Comparison of ENCODE assay signal across 10 mouse cellular contexts in genomic region chr19:44655719-44656118, GRCm38 (mm10).
DNase-seq lines count a peak whose midpoint lies in the region; ATAC-seq lines count a peak whose summit lies in the region.
"Had no signal": no experiment of that assay in that cellular context is flagged by ENCODE, and none has a peak within 500 bp of the region (broad histone marks: within the 10 kb centered on the region; RNA-seq: fewer than 3 reads in every experiment).

No protein-coding gene starts in this region.

- ATAC-seq in hindbrain, embryonic 15.5 days (ENCODE audit: low FRiP score, low read depth): 0 out of 2 replicates have a peak, but pooled peaks have one; percentile 38

- H3K9ac ChIP-seq in hindbrain, embryonic 15.5 days: no peak overlapping the region
- H3K9ac ChIP-seq: heart, embryonic 13.5 days had no signal

- H3K27me3 ChIP-seq in hindbrain, embryonic 15.5 days: peaks cover 42% of the 10 kb centered on the region

- H3K27ac ChIP-seq in hindbrain, embryonic 15.5 days (replicated peaks): no peak overlapping the region
- H3K27ac ChIP-seq: heart, embryonic 13.5 days had no signal

- 2% methylated on average over 6 of the region's 6 CpGs for WGBS in hindbrain, embryonic 15.5 days

- peak; percentile 17 for DNase-seq in adrenal gland, adult 2 months
- DNase-seq in adrenal gland, postnatal 4 days (ENCODE audit: low spot score in 2 of 2): no peak
- DNase-seq in ovary, postnatal 10 days (ENCODE audit: low spot score): peak; percentile 9
- no peak for DNase-seq in ovary, adult 18-20 months (ENCODE audit: low spot score)
- DNase-seq in embryo, embryonic 10.5 days (ENCODE audit: low spot score): peak; percentile 82
- peak; percentile 6 for DNase-seq in lung, postnatal 36 days
- no peak for DNase-seq in thymus, postnatal 10 days (ENCODE audit: low spot score in 2 of 2)

- no peaks in the 10 kb centered on the region for H3K9me3 ChIP-seq in hindbrain, embryonic 15.5 days
- H3K9me3 ChIP-seq: heart, embryonic 13.5 days had no signal

- no peaks in the 10 kb centered on the region for H3K36me3 ChIP-seq in hindbrain, embryonic 15.5 days
- H3K36me3 ChIP-seq: heart, embryonic 13.5 days had no signal

- peaks cover 5% of the 10 kb centered on the region; the same call in 1 of the 2 replicates for H3K4me1 ChIP-seq in hindbrain, embryonic 15.5 days (replicated peaks)
- H3K4me1 ChIP-seq: heart, embryonic 13.5 days had no signal

- H3K4me2 ChIP-seq in hindbrain, embryonic 15.5 days: no peak overlapping the region
- H3K4me2 ChIP-seq: heart, embryonic 13.5 days had no signal

- no peak overlapping the region for H3K4me3 ChIP-seq in hindbrain, embryonic 15.5 days
- H3K4me3 ChIP-seq: heart, embryonic 13.5 days; myocyte had no signal

Comparison
In these comparisons a context has a peak if more than half of its experiments do, and no peak if none do; other contexts are left out.
1. DNase-seq: peak in adrenal gland, adult 2 months (single experiment), ovary, postnatal 10 days (single experiment), embryo, embryonic 10.5 days (single experiment) and lung, postnatal 36 days (single experiment); none in adrenal gland, postnatal 4 days (0 of 2), ovary, adult 18-20 months (single experiment) and thymus, postnatal 10 days (0 of 2).